Mouse (Mus musculus) right cerebral cortex, postnatal 10 days (tissue): ENCODE measurements around the gene Cdc42ep2.

ENCODE experiments used
- DNase-seq, 2 experiments: peaks; one replicate each; pipeline ENCODE4 v3.0.0; 2021; ENCODE audit warnings: low spot score in 2 of 2

Cdc42ep2 gene

DNA sequence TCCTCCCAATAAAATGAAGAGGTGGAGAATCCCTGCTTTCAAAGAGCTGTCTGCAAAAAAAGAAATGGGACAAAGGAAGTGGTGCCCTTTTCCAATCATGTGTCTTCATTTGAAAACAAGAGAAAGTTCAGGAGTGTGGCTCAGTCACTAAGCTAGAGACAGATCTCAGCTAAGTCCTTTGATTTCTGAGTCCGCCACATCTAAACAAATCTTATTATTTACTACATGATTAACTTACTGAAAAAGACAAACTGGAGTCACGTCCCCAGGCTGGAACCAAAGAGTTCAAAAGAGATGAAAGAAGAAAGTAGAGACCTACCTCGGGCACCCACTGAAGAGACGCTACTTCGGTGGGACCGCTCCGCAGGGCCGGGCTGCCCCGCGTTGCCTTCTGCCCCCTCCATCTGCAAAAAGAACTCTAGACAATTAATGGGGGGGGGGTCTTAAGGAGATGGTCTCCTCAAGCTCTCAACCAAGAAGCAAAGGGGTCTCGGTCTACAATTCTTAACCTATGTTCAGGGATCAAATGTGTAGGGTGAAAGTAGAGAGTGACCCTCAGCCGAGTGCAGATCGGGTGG, 50.1 kb downstream of the Cdc42ep2 start:
- no peak for DNase-seq

- no peak for DNase-seq
Measured at GRCm38 (mm10) chr19:5872931-5873556, 51.6 kb downstream of the Cdc42ep2 start.

DNA sequence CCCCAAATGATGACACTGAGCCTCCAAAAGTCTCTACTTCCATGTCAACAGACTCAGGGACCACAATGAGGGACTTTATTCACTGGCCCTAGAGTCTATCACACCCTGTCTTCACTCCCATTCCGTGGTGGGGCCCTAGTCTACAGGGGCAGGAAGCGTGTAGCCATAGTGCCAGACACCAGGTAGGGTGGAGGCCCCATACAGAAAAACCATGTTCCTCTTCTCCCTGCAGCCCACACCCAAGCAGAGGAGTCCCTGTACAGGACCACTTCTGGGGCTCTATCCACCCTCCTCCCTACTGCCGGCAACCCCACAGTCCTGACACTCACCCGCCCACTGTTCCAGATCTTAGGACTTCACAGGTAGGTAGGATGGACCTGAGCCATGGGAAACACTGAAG, 52.1 kb downstream of the Cdc42ep2 start:
- DNase-seq: no peak

GRCm38 (mm10) chr19:5871683-5872082, 52.9 kb downstream of the Cdc42ep2 start:
- DNase-seq: no peak

GRCm38 (mm10) chr19:5871273-5871672, 53.3 kb downstream of the Cdc42ep2 start:
- DNase-seq: peak in 1 of 2 experiments; percentile 46

DNA sequence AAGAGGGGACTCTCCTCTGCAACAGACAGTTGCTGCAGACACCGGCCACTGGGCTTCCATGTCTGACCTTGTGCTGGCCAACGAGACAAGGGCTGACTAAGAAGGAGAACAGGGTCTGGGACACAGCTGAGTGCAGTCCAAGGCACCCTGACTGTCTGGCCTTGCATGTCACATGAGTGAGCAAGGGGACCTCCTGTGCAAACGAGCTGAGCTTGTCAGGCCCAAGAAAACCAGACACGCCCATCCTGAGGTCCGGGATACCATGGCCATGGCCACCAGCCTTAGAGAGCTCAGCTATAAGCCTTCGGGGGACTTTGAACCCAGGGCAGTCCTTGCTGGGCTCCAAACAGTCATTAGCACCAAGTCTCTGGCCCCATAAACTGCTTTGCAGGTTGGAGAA, 56.5 kb downstream of the Cdc42ep2 start:
- DNase-seq: no peak
